Mouse (Mus musculus) bone marrow, adult 2 months (tissue): Measurements from ENCODE around the gene Slc2a4.

Source experiments
- CTCF ChIP-seq: fragments of 200-500 bp; IDR thresholded peaks from 2 replicates; pipeline ENCODE4 v1.5.1; 2011; ENCODE audit warnings: low read length, control low read depth; ENCODE audit not compliant: control insufficient read depth, insufficient read depth
- POLR2A ChIP-seq: fragments of 200-500 bp; IDR thresholded peaks from 2 replicates; pipeline ENCODE4 v1.6.1; 2011; ENCODE audit warnings: low read depth, mild to moderate bottlenecking, control low read depth, low read length, borderline replicate concordance; ENCODE audit not compliant: control insufficient read depth

GRCm38 (mm10) chr11:69908645-69909044 lies 39.3 kb downstream of the Slc2a4 start:
- no peak for TF ChIP-seq POLR2A
- TF ChIP-seq CTCF = no peak
